Mouse (Mus musculus) heart, postnatal 0 days (tissue): ENCODE measurements at regions not wholly inside any gene's neighbourhood (a gene's known extent, or its start where the extent isn't known, plus 50 kb on each side); places are given as distances from the start of the nearest gene placed in this dataset.

Experiments used
- CTCF ChIP-seq: IDR thresholded peaks from 2 replicates; pipeline ENCODE4 v1.5.1; 2016; ENCODE audit warnings: antibody characterized with exemption, control low read depth, low read depth
- EP300 ChIP-seq: IDR thresholded peaks from 2 replicates; pipeline ENCODE4 v1.6.1; 2016; ENCODE audit warnings: antibody characterized with exemption, low read depth

GRCm38 (mm10) chr5:112029955-112030354 is 222.4 kb downstream of the Cryba4 start:
- TF ChIP-seq EP300 (no peak), CTCF (no peak)
